Mouse (Mus musculus): ENCODE measurements around the gene Rasa3.

DNA sequence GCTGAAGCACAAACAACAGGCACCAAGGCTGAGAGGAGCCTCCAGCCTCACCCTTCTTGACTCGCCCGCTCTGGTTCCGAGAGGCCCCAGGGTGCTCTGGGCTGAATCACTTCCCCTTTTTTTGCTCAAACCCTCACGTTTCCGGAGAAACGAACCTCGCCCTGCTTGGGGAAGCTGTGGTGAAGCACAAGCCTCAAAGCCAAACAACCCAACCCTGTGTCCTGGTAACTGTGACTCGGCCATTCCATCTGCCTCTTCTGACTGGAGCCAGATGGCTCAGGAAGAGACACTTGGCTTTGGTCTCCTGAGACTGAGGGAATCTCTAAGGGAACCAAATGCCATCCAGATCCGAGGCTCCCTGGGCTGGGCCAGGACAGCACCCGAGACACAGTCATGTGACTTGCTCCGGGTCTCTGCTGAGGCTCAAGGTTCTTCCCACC lies 82.5 kb downstream of the Rasa3 start:
- no peak for TF ChIP-seq CTCF (IDR thresholded peaks at IDR 0.05; ENCODE audit: low read depth)
- no peak for TF ChIP-seq EP300 (IDR thresholded peaks at IDR 0.05; ENCODE audit: low read depth)
